Mouse (Mus musculus) brain, embryonic 18.5 days (tissue): ENCODE measurements at regions not wholly inside any gene's neighbourhood (a gene's known extent, or its start where the extent isn't known, plus 50 kb on each side); places are given as distances from the start of the nearest gene placed in this dataset.
"Not testable (repeated sequence)": the region's sequence is repeated elsewhere in the genome, so short reads cannot be mapped to it uniquely, and the experiment has no call there.

Experiments used
- DNase-seq: peaks from one replicate; pipeline ENCODE4 v3.0.0-alpha.2; 2012; ENCODE audit warnings: low read depth, low spot score

DNA sequence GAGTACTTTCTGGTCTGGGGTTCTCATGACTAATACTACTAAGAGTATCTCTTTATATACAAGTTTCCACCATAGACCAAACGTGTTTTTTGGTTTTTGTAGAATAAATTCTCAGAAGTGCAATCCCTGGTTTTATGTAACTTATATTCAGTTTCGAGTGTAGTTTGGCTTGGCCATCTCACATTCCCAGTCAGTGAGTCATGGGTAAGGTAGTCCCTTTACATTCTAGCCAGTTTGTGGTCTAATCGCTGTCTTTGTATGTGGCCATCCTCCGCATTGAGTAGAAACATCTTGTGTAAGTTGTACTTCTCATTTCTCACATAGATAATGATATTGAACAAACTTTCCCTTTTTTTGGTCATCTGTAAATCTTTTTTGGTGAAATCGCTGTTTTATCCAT, 88.3 kb downstream of the Anxa5 start:
- DNase-seq: no peak

- no peak for DNase-seq
Measured at GRCm38 (mm10) chr3:36383438-36383945, 92.2 kb downstream of the Anxa5 start.

DNA sequence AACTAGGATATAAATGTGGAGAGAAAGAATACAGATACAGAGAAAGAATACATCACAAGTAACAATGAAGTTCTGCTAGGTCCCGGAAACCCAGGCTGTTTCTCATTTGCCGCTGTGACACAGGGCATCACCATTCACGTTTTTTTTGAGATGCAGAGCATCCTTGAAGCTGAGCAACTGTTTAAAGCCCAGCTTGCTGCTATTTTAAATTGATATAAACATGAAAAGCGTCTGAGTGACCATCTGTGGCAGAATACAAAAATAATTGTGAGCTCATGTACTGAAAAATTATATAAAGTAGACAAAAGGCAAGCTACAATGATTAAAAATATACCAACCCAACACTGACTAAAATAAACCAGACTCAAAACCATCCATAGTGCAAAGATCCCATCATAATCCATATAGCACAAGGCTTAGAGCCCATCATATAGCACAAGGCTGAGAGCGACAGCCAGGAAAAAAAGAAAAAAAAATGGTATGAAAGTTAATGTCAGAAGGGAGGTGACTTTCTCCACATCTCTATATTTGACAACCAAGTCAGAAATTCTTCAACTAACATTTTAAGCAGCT, 94.0 kb downstream of the Anxa5 start:
- DNase-seq: no peak

- DNase-seq: no peak
Measured at GRCm38 (mm10) chr3:36375722-36376121, 100.0 kb downstream of the Anxa5 start.

DNA sequence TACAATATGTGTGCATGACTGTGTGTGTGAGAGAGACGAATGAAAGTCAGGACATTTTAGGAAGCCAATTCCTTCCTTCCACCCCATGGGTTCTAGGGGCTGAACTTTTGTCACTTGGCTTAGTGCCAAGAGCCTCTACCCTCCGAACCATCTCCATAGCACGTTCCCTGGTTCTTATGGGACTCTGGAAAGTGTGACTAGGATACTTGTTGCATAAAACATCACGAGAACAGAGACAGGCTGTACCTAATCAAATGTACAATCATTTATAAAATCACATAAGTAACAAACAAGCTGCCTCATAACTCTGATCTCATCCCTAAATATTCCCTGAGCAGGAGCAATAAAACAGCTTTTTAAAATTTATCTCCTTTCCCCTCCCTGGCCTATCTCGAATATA, 100.8 kb downstream of the Anxa5 start:
- DNase-seq: no peak

GRCm38 (mm10) chr3:36360933-36361332, 114.8 kb downstream of the Anxa5 start:
- no peak for DNase-seq

DNA sequence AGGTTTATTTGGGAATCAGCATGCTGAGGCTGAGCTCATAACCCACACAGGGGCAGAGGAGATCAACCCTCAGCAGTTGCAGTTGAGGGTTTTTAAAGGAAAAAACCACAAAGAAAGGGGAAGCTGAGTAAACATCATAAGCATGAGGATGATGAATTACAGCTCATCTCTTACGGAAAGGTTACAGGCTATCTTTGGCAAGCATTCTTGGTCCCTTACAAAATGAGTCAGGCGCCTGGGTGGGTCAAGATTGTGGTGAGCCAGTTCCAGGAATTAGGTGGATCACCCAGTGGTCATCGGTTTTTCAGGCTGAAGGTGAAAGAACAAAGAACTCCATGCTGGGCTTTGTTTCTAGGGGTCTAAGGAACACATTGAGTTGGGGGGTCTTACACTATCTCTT, 121.5 kb downstream of the Anxa5 start:
- not testable (repeated sequence) for DNase-seq

- DNase-seq: peak; percentile 36
Measured at GRCm38 (mm10) chr3:36352032-36352742, 123.5 kb downstream of the Anxa5 start.

GRCm38 (mm10) chr3:36349073-36349472, 126.6 kb downstream of the Anxa5 start:
- no peak for DNase-seq

DNA sequence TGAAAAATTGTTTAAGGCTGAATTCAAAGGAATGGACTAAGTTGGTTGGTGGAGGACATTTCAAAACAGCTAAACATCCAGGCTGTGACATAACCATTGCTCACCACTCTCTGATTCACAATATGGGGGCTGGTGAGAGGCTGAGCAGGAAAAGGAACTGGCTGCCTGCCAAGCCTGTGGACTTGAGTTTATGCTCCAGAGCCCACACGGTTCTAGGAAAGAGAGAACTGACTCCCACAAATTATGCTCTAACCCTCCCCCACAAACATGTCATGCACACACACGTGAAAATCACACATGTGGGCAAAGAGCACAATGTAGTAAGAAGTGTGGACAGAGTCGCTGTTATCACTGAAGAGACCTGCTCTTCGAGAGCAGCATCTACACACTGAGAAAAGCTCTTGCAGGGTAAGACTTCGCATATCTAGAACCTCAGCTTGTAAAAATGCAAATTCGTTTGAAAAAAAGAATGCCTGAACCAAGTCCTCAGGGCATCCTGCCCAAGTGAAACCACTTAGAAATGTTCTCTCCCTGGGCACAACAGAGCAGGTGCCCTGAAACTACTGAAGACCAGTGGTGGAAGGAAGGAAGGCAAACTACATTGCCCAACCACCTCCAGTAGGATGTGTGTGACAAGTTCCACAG, 118.9 kb upstream of the Qrfpr start:
- DNase-seq: no peak

GRCm38 (mm10) chr3:36339656-36340055, 117.5 kb upstream of the Qrfpr start:
- no peak for DNase-seq

- no peak for DNase-seq
Measured at GRCm38 (mm10) chr3:36334279-36334678, 112.2 kb upstream of the Qrfpr start.

DNA sequence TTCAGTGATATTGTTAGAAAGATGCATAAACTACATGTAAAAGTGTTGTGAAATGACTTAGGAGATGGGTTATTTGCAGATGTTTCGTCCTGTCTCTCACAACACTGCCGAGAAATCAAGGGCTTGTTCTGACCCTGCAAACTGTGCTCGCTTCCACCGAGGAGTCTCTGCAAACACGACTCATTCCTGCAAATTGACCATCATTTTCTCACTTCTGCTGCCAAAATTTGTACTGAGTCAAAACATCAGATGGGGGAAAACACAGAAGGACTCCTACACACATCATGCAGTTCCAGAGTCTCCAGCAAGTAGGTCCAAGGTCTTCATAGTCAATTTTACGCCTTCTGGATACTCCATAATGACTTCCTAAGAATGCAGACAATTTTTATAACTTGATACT, 109.9 kb upstream of the Qrfpr start:
- no peak for DNase-seq

GRCm38 (mm10) chr3:36330656-36331055, 108.5 kb upstream of the Qrfpr start:
- DNase-seq: no peak

DNA sequence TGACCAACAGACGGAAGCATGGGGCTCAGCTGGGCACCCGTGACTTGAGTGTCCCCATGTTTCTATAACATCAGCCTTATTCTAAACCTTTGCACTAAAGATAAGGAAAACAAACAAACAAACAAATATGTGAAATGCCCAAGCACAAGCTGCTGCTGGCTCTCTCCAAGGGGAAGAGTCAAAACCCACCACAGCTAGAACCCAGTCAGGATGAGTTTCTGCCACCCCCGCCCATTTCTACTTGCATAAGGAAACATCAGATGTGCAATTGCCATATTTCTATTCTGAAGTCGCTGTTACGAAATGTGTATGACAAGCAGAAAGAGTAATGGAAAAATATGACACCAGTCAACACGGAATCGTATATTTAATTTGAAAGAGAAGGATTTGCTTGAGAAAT, 107.5 kb upstream of the Qrfpr start:
- no peak for DNase-seq

DNA sequence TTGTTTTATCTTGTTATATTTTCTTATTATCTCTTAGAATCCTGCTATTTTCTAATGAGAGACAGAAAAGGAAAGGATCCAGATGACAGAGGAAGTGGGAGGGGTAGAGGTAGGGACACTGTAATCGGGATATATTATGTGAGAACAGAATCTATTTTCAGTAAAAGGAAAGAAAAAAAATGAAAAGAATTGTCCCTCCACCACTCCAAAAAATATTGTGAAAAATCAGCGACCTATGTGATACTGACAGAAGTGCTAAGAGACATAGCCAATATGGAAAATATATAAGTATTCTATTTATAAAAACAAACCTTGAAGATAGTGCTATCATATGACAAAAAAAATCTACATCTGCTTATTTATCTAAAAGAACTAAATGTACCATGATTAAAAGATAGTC, 106.8 kb upstream of the Qrfpr start:
- DNase-seq: no peak

- DNase-seq: no peak
Measured at GRCm38 (mm10) chr3:36318635-36319034, 96.5 kb upstream of the Qrfpr start.

DNA sequence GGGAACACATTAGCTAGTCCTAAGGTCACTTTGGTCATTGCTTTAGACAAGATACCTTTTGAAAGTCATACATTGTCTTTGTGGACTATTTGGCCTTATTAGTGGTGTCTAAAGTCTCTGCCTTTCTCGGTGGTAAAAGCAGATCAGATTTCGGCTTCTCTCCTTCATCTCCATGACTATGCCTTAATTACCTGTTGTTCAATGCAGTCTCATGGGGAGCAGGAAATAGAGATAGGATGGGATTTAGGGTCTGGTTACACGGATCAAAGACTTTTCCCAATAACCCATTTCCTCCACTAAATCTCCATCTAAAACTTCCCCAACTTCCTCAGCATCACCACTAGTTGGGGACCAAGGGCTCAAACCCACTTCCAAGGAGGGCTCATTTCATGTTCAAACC, 89.2 kb upstream of the Qrfpr start:
- DNase-seq: no peak

GRCm38 (mm10) chr3:36310642-36311267, 88.6 kb upstream of the Qrfpr start:
- DNase-seq: no peak

- no peak for DNase-seq
Measured at GRCm38 (mm10) chr3:36296792-36297191, 74.7 kb upstream of the Qrfpr start.

DNA sequence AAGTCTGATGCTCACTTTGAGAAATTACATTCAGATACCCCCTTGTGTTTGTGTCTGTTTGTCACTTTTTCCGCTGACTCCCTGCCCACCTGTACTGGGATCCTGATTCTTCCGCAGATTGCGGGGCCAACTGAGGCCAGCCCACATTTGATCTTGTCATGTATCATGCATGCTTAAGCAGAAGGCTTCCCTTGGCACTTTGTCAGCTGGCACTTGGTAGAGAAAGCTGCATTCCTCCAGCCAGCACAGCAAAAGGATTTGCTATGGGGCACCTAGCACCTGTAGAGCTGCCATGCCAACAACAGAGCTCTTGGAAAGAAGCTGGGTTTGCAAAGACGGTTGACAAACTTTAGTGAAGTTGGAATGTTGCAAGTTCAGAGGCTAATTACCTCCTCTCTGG, 69.9 kb upstream of the Qrfpr start:
- DNase-seq: no peak

GRCm38 (mm10) chr3:36284066-36284465, 62.0 kb upstream of the Qrfpr start:
- DNase-seq: no peak

- no peak for DNase-seq
Measured at GRCm38 (mm10) chr3:36275502-36275901, 53.4 kb upstream of the Qrfpr start.
